Mouse (Mus musculus) erythroblast, embryonic 14.5 days (primary cell): ENCODE data around the gene Gtf2e1.

Experiments
- GATA1 ChIP-seq: IDR thresholded peaks from 2 replicates; pipeline ENCODE4 v1.6.1; 2012; ENCODE audit warnings: low read length, inconsistent platforms, mixed read lengths
- TAL1 ChIP-seq: IDR thresholded peaks from 3 replicates; pipeline ENCODE4 v1.6.1; 2012; ENCODE audit warnings: low read length, inconsistent platforms, mixed read lengths

- TF ChIP-seq GATA1 = no peak
- no peak for TF ChIP-seq TAL1
Measured at GRCm38 (mm10) chr16:37469595-37469994, 70.0 kb downstream of the Gtf2e1 start.
